Mouse (Mus musculus) liver (tissue): ENCODE data around the gene Yipf1.
A peak's percentile ranks its signal among the peaks of the same experiment; 100 is the strongest.

Source experiments
- DNase-seq: peaks from one replicate; pipeline ENCODE4 v3.0.0-alpha.2; 2020; ENCODE audit warnings: mixed read lengths

The Yipf1 gene

DNA sequence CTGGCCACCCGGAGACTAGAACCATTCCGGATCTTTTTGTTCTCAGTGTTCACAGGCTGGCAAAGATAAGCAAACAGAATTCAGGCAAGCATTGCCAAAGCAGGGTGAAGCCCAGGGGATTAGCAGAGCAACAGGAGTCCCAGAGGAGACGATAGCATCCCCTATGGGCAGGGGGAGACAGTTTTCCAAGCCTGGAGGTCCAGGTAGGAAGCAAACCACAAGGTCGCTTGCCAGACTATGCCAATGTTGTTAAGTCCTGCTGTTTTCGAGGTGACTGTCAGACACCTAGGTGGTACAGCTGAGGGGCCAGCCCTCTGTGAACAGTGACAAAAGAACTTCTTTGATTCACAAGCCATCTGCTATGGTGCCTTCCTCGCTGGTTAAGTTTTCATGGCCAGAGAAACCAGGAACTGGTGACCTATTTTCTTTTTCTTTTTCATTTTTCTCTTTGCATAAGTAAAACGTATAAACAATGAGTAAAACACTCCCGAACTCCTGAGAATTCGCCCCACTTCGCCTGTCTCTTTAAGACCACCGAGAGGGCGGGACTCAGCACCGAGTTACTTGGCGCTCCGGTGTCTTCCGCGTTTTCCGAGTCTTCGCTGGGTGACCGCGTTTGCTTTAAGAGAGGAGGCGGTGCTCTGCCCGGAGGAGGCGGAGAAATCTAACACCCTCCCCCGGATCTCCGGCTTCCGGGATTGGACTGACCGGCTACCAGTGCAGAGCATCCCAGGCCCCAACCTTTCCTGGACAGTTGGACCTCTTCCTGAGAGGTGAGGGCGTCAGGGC, at the start of gene Yipf1:
Yipf1 (plus strand) TSS at position 674 of the 789 bp plus-strand sequence.
- peak; percentile 91 for DNase-seq

DNA sequence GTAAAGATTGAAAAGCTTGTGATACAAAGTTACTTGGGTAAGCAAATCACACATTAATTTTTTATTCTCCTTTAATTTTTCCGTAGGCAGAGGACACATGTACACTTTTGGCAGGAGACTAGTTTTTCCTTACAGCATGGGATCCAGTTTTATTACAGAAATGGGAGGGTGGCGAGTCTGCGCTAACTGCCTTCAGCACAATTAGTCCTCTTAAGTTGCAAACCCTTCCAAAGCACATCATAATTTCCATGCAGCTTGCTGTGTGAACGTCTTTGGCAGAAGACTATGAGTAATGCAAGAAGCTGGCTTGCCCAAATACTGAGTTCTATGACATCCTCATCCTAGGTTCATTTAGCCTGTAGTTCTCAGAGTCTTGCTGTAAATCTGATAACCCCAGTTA, 40.5 kb upstream of the Yipf1 start:
- no peak for DNase-seq

DNA sequence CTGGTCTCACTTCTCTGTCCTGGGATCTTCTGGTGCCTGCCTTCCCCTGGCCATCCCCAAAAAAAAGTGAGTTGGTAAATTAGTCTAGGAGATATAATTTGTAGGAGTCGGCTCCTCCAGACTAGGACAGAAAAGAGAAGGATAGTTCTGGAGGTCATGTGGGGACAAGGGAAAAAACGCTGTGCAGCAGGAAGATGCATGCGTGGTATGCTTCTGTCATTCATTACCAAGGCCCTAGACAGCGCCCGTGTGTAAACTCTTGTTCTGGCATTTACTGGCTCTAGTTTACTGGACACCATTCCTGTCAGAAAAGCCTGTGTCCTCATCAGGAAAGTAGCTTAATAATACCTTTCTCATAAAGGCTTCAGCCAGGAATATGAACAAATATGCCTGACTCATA, 39.7 kb upstream of the Yipf1 start:
- no peak for DNase-seq

DNA sequence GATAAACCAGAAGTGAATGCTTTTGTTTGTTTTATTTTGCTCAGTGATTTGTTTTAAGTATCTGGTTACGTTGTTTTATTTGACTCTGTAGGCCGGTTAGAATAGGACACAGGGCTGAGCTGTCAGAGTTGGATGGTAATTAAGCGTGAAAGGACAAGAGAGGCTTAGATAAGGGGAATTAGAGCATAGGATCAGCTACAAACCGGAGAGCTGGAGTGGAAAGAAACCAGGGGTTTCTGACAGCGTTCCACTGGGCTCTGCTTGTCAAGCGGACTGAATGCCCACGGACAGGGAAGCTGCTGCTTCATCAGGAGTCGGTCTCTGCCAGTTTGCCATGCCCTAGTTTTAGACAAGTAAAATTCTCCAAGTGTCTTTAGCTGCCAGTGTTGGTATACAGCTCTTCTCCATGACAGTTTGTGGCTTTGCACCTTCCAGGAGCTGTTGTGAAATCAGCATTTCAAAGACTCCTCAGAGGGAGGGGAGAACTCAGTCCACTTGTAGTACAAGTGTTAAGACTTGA, 35.9 kb upstream of the Yipf1 start:
- no peak for DNase-seq

DNA sequence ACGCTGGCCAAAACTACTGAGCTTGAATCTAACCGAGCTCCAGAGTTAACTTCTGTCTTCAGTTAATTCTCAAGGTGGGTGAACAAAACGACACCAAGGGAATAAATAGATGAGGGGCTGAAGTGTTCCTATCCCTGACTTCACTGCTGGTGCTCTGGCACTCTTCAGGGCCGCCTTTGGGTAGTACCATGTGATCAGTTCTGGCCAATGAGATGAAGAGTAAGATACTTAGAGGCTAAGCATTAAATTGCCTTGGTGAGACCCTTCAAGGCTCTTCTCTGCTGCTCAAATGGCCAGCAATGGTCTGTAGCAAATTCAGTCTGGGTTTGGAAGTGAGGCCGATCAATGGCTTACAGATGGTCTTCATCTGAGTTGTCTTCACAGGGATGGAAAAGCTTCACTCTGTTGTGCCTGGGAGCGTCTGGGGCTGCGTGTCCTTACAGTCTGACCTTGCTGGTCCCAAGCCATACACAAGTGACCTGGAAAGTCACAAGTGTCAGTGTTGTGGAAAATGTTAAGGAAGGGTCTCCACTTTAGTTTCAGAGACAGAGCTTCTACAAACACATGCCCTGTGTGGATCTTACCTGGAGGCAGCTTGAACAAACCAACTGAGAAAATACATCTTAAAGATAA, 33.2 kb upstream of the Yipf1 start:
- DNase-seq, result no peak

DNA sequence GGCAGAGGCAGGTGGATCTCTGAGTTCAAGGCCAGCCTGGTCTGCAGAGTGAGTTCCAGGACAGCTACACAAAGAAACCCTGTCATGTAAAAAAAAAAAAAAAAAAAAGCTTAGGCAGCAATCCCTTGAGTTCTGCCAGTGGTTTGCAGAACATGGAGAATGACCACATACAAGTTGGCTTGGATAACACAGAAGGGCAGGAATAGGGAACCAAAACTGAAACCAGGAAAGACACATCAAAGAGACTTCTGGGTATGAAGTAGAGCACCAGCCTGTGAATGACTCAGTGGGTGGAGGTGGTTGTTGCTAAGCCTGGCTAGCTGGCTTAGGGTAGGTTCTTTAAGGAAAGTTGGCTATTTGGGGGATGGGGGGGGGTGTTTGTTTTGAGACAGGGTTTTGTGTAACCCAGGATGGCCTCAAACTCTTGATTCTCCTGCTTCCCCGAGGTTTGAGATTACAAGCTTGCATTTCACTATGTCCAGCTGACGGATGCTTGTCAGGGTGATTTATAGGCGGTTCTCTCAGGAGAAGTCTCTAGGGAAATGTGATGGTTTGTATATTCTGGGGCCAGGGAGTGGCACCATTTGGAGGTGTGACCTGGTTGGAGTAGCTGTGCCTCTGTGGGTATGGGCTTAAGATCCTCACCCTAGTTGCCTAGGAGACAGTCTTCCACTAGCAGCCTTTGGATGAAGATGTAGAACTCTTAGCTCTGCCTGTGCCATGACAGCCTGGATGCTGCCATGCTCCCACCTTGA, 28.5 kb upstream of the Yipf1 start:
- DNase-seq, result no peak

DNA sequence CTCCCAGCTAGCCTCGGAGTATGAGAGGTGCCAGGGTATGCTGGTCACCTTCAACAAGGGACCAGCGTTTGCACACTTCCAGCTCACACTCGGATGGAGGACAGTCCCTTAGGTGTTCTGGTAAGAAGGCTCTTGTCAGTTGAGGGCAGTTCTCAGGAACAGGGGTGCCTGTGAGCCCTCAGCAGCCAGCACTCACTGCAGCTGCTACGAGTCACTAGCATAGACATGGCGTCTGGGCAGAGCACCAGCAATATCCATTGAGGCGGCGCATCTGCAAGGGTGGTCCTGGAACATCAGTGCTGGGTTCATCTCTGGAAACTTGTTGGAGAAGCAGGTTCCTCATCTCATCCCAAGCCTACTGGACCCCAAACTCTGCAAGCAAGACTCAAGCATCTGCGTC, 27.8 kb upstream of the Yipf1 start:
- DNase-seq, result no peak

DNA sequence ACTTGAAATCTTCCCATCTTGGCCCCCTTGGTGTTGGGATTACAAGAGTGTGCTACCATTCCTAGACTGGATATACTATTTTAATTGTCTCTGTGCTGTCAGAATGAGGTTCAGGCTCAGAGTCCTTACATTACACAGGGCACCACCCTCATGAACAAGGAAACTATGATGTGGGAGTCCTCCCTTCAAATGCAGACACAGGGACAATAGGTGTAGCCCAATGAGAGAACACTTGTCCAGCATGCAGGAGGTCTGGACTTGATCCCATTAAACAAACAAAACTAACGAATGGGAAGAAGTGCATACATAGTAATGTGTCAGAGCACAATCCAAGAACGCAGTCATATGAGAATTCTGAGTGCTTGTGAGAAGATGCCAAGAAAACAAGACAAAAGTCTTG, 26.6 kb upstream of the Yipf1 start:
- DNase-seq, result no peak

DNA sequence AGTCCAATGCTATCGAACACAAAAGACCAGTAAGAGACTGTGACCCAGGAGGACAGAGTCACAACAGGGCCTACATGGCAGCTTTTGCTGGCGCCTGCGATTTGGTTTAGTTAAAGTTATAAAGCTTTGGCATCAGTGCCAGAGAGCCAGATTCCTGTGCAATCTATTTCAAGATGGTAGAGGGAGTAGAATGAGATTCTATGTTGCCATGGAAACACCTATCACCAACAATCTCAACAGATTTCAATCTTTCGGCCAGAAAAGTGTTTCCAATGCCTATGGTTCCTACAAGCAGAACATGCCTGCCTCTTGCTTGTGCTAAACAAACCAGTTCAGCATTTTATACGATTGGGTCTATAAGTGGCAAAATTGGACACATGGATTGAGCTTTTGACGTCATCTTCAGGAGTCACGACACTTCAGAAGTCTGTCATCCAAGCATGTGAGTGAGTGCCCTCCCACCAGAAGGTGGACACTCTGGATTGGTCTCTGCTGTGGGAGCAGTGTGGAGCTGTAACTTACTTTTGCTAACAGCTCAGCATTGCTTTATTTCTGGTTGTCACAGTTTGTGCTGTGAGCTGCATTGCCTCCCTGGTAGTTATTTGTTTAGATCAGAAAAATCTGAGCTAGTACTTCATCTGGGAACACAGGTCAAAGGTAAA, 22.4 kb upstream of the Yipf1 start:
- DNase-seq, result no peak

DNA sequence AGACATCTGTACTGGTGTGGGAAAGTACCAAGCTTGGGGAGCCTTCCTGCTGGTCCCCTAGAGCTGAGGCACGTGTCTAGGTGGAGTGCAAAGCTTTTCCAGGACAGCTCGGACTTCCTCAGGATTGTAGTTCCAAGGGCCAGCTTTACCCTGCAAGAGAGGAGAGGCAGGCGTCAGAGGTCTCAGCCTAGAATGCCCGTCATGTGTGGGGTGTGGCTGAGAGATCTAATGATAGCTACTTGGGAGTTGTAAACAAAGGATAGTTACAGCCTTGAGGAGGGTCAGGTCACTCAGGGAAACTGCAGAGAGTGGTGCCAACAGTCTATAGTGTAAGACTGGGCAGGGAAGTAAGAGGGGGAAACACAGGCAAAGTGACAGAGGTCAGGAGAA, 21.9 kb upstream of the Yipf1 start:
- no peak for DNase-seq

DNA sequence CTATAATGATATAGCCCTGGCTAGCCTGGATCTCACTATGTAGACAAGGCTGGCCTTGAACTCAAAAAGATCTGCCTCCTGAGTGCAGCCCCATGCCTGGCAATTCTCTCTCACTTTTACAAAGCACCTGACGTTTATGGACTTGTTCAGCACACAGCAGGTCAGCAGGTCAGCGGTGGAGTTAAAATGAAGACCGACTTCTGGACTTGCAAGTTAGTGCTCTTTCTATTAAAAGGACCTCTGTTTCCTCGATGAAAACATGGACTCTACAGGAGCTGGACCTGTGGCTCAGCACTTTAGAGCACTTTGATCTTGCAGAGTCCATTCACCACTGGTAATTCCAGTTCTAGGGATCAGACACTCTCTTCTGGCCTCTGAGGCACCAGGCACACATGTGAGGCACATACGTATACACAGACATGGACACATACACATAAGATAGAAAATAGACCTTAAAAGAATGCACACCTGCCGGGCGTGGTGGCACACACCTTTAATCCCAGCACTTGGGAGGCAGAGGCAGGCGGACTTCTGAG, 16.0 kb upstream of the Yipf1 start:
- no peak for DNase-seq

DNA sequence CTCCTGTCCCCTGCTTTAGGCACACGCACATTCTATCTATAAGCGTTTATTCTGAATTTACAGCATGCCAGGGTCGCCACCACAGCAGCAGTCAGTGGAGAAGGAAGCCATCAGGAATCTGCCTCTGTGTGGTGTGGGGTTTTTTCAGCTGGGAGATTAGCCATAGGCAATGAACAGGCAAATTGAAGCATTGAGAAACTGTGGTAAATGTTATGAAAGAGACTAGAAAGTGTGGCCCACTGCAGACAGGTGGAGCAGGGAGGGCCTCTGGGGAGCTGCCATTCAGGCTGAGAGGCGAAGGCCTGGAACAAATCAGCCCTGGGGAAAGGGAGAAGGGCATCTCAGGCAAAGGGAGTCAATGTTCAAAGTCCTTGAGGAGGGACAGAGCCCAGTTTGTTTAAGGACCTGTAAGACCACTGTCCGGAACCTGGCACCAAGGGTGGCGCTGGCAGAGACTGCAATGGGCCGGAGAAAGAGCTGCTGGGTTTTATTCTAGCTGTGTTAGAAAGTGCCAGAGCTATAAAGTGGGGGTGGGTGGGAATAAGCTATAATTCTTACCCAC, 14.3 kb upstream of the Yipf1 start:
- DNase-seq, result no peak

DNA sequence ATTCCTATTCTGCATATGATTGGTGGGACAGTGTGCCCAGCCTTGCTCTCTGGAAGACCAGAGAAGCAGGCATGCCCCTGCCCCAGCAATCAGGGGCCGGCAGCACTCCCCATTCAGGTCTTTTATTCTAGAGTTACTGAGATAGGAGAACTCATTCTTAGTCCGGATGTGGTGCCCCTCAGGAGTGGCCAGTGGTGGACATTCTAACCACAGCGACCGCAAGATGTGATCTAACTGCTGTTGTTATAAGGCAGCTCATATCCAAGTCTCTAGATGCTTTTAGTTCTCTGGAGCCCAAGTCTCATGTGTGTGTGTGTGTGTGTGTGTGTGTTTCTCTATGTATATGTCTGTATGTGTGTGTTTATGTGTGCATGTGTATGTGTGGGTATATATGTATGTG, 13.8 kb upstream of the Yipf1 start:
- DNase-seq, result no peak

DNA sequence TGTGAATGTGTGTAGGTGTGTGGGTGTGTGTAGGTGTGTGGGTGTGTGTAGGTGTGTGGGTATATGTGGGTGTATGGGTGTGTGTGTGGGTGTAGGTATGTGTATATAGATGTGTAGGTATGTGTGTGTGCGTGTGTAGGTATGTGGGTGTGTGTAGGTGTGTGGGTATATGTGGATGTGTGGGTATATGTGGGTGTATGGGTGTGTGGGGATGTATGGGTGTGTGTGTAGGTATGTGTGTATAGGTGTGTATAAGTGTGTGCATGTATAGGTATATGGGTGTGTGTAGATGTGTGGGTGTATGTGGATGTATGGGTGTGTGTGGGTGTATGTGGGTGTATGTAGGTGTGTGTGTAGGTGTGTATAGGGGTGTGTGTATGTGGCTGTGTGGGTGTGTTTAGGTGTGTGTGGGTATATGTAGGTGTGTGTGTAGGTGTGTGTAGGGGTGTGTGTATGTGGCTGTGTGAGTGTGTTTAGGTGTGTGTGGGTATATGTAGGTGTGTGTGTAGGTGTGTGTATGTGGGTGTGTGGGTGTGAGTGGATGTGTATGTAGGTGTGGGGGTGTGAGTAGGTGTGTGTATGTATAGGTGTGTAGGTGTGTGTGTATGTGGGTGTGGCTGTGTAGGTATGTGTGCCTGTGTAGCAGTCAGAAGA, 13.1 kb upstream of the Yipf1 start:
- DNase-seq, result no peak

DNA sequence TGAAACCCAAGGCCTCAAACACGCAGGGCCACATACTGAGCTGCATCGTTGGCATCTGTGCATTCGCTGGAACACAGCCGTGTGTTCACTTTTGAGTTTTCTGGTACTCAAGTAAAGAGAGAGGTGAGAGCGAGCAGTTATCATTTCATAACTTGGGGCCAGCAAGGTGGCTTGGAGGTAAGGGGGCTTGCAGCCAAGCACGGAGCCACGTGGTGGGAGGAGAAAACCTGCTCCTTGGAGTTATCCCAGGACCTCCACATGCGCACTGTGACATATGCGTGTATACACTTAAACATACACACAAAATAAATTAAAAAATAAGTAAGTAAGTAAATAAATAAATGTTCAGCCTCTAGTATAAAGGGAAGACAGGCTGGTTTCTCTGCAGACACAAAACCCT, 11.9 kb upstream of the Yipf1 start:
- no peak for DNase-seq

DNA sequence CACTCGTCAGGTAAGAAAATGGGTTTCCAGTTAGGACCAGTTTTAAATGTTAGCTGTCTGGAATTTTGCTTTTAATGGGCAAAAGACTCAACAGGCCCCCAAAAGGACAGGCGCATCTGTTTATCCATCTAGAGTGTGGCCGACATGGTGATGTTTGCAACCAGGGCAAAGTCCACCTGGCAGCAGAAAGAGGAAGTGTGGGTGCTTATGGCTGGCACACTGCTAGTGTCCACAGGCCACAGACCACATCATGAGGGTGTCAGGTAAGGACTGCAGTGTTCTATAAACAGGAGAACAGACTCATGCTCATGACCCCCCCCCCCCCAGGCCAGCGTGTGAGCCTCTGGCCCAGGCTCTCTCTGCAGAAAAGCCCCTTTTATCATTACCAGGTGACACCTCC, 11.3 kb upstream of the Yipf1 start:
- peak; percentile 13 for DNase-seq

DNA sequence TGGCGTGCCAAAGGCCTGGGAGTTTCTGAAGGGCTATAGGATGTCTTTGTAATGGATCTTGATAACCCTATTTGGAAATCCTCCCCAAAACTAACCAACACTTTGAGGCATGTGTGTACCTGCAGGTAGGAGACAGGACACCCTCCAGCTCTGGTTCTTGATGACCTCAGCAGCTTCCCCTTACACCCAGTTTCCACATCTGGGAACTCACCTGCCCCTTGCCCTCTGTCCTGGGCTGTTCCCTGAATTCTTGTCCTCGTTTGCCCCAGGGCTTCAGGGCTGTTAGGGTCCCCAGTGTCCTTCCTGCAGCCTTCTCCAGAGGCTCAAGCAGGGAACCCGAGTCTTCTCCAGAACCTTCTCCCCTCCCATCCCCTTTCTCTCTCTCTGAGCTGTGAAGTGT, 10.6 kb upstream of the Yipf1 start:
- no peak for DNase-seq

DNA sequence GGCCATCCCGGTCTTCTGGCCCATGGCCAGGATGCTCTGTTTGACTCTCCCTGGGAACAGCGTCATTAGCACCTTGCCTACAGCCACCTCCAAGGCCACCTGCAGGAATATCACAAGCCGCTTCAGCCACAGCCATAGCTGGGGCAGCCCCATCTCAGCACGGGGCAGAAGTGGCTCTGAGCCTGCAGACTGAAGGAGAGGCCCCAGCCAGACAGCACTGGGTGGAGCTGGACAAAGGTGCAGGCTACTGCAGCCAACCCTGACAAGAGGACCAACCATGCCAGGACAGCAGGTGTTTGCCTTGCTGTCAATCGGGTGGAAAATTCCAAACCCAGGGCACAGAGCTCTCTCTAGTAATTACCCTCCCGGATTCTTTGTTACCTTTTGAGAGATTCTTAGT, 7.2 kb upstream of the Yipf1 start, which contains the start of gene Dio1:
Dio1 (minus strand) TSS at position 204 of the 400 bp plus-strand sequence.
- no peak for DNase-seq

DNA sequence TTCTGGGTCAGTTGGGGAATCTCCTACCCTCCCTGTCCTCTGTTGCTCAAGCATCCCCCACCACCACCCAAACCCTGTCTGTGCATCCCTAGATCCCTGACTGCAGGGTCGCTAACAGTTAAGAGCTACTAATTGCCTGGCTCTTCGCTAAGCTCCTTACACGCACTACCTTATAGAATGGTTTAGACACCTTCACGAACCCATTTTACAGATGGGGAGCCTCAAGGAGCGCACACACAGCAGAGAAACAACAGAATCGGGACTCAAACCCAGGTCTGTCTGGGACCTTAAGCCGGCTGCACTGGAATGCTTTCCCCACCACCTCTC, 279 bp downstream of the Yipf1 start:
- no peak for DNase-seq

DNA sequence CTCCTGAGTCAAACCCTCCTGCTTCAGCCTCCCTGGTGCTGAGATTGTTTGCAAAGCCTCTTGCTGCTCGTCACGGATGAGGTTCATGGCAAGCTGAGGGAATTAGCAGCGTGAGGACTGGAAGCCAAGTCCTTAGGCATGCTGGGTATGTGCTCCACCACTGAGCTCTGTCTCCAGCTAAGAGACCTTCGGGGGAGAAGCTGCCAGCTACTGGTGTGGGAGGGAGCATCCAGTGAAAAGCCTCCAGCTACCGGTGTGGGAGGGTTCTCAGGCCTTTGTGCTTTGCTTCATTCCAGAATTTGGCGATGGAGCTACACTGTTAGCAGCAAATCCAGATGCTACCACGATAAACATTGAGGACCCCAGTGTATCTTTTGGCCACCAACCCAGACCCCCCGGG, 4.5 kb downstream of the Yipf1 start:
- no peak for DNase-seq

DNA sequence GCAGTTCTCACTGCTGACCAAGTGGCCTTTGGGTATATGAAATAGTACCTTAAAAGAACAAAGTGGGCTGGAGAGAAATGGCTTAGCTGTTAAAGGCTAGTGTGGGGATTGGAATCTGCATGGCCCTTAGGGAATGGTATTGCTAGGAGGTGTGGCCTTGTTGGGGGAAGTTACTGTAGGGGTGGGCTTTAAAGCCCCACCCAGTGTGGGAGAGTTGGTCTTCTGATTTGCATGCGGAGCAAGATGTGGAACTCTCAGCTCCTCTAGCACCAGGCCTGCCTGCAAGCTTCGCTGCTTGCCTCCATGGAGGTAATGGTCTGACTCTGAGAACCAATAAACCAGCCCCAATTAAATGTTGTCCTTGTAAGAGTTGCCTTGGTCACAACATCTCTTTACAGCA, 6.9 kb downstream of the Yipf1 start:
- DNase-seq, result no peak

DNA sequence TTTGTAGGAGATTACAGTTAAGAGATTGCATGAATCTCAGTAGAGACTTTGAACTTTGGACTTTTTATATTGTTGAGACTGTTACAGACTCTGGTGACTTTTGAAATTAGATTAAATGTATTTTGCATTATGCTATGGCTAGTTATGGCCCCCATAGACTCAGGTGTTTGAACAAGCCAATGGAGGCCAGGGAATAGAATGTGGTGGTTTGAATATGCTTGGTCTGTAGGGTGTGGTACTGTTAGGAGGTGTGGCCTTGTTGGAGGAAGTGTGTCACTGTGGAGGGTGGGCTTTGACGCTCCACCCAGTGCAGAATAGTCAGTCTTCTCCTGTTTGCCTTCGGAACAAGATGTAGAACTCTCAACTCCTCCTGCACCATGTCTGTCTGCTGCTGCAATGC, 8.9 kb downstream of the Yipf1 start:
- no peak for DNase-seq
